Mouse (Mus musculus) lung, postnatal 0 days (tissue): ENCODE measurements around the gene Rabggtb. TPM values are rescaled to one million over a fixed set of nuclear protein-coding genes. Genes with fewer than 3 reads are reported as not detected.
A peak's percentile ranks its signal among the peaks of the same experiment; 100 is the strongest.

Experiments used
- ATAC-seq: fragments of 200-750 bp; cut with Nextera tagmentation; 2 replicates; pipeline ENCODE4 v1.8.0; 2017; ENCODE audit warnings: moderate library complexity
- DNase-seq: peaks from one replicate; pipeline ENCODE4 v3.0.0-alpha.2; 2016; ENCODE audit warnings: low spot score
- H3K27ac ChIP-seq: fragments of 300-500 bp; sonication (generic); 2 replicates; pipeline ENCODE4 v1.5.1; 2014; ENCODE audit warnings: antibody characterized with exemption, mild to moderate bottlenecking, low read length, mixed read lengths
- H3K27me3 ChIP-seq: fragments of 300-500 bp; sonication (generic); replicated peaks from 2 replicates; pipeline ENCODE4 v1.6.1; 2014; ENCODE audit warnings: low read length, mixed read lengths; ENCODE audit not compliant: insufficient read depth
- H3K36me3 ChIP-seq: fragments of 300-500 bp; sonication (generic); 2 replicates; pipeline ENCODE4 v1.6.1; 2014; ENCODE audit warnings: low read length, mixed read lengths; ENCODE audit not compliant: insufficient read depth
- H3K4me1 ChIP-seq: fragments of 300-500 bp; sonication (generic); 2 replicates; pipeline ENCODE4 v1.6.1; 2014; ENCODE audit warnings: antibody characterized with exemption, low read depth, low read length, mixed read lengths; ENCODE audit not compliant: insufficient read depth
- H3K4me2 ChIP-seq: fragments of 300-500 bp; sonication (generic); replicated peaks from 2 replicates; pipeline ENCODE4 v1.6.1; 2014; ENCODE audit warnings: low read depth, mild to moderate bottlenecking, low read length, moderate library complexity, mixed read lengths
- H3K4me3 ChIP-seq: fragments of 300-500 bp; sonication (generic); 2 replicates; pipeline ENCODE4 v1.5.1; 2014; ENCODE audit warnings: low read depth, low read length
- H3K9ac ChIP-seq: fragments of 300-500 bp; sonication (generic); replicated peaks from 2 replicates; pipeline ENCODE4 v1.6.1; 2014; ENCODE audit warnings: low read depth, mild to moderate bottlenecking
- H3K9me3 ChIP-seq: fragments of 300-500 bp; sonication (generic); 2 replicates; pipeline ENCODE4 v1.6.1; 2016; ENCODE audit warnings: low read length, mixed read lengths
- CTCF ChIP-seq: IDR thresholded peaks from 2 replicates; pipeline ENCODE4 v1.5.1; 2016; ENCODE audit warnings: antibody characterized with exemption, mild to moderate bottlenecking
- EP300 ChIP-seq: IDR thresholded peaks from 2 replicates; pipeline ENCODE4 v1.6.1; 2016; ENCODE audit warnings: antibody characterized with exemption, mild to moderate bottlenecking, control low read depth
- WGBS: fragments of 180-500 bp; shearing (Covaris S2); extraction: QIAGEN DNeasy Blood & Tissue Kit; methylation state at CpG from one replicate; pipeline ENCODE4 v1.1.7; 2014; 5-methylcytosine and 5-hydroxymethylcytosine counted together
- polyA plus RNA-seq: library from polyadenylated mRNA; unstranded; fragments of >200 nt; fragmentation: Nextera tagmentation; extraction: Ambion mirVana; gene quantifications from 2 replicates; pipeline ENCODE4 v1.2.1, GENCODE M21; 2015

Rabggtb gene
- polyA plus RNA-seq: 28.3 and 29.0 TPM in 2 replicates

DNA sequence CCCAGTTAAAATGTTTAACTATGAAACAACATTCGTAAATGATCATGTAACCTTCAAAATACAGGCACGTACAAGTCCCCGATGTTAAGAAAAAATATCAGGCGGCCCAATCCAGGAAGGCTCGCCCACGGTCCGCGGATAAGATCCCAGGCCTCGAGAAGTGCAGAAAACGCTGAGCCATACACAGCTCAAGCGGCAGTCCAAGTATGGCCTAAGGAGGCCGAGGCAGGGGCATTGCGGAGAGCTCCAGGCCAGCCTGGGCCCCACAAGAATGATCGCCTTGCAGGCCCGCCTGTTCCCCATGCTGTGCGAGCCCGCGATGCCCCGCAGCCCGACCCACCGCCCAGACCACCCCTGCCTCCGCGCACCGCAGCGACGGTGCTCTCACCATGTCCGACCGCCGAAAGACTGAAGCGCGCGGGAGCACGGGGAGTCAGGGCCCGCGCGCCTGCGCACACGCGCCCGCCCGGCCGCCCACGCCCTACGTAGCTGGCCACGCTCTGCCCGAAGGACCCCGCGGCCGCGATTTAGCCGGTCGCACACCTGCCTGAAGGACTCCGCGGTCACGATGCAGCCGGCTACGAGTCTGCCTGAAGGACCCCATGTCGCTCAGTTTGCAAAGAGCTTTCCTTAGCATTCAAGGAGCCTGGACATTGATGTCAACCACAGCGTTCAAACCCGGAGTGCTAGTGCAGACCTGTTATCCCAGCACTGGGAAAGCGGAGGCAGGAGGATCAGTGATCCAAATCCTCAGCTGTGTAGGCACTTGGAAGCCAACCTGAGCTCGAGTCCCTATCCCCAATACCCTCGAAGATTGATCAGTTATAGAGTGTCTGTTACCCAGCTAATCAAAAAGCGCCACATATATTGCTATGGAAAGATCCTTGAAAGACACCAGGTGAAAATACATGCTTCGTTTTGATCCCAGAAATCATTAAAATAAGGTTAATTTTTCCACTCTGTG, at the start of gene Rabggtb:
Rabggtb (minus strand) TSS at position 464 of the 964 bp plus-strand sequence.
- peak within 1 kb of the TSS; percentile 79 for H3K4me3 ChIP-seq
- H3K27me3 ChIP-seq: no peaks in the 10 kb centered on the region
- peaks cover 16% of the 10 kb centered on the region; the same call in 1 of the 2 replicates for H3K4me1 ChIP-seq
- peak within 1 kb of the TSS; percentile 86 for H3K27ac ChIP-seq
- ATAC-seq (peak; percentile 98), DNase-seq (peak; percentile 95)
- H3K9ac ChIP-seq: peak within 1 kb of the TSS; percentile 80
- TF ChIP-seq EP300 (peak; percentile 60), CTCF (no peak; the same call in 1 of the 2 replicates)
- peak within 1 kb of the TSS; percentile 74 for H3K4me2 ChIP-seq
- H3K9me3 ChIP-seq: no peaks in the 10 kb centered on the region
- peaks cover 21% of the 10 kb centered on the region for H3K36me3 ChIP-seq
- WGBS: 1% methylated on average over 61 of the region's 65 CpGs

DNA sequence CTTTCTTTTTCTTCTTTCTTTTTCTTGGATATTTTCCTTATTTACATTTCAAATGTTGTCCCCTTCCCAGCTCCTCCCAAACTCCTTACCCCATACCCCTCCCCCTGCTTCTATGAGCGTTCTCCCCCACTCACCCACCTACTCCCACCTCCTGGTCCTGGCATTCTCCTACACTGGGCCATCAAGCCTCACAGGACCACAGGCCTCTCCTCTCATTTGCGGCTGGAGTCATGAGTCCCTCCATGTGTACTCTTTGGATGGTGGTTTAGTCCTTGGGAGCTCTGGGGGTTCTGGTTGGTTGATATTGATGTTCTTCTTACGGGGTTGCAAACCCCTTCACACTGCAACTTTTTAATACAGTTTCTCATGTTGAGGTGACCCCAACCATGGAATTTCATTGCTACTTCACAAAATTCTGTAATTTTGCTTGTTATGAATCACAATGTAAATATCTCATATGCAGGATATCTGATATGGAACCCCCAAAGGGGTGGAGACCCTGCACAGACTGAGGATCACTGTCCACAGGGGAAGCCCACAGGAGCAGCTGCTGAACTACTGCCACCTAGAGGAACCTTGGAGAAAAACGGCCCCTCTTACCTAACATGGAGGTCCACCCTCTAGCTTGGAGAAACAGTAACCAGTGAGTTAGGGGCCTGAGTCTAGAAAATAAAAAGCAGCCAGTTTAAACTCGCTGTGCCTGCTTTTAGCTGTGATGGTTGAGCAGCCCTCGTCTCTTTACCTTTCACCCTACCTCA, 49.0 kb upstream of the Rabggtb start:
- Histone ChIP-seq H3K4me3 (no peak overlapping the region), H3K27me3 (no peaks in the 10 kb centered on the region), H3K27ac (no peak overlapping the region), H3K4me1 (no peaks in the 10 kb centered on the region), H3K9me3 (no peaks in the 10 kb centered on the region), H3K36me3 (no peaks in the 10 kb centered on the region), H3K9ac (no peak overlapping the region), H3K4me2 (no peak overlapping the region)
- ATAC-seq (no peak), DNase-seq (peak; percentile 45)
- TF ChIP-seq CTCF (peak; percentile 67), EP300 (no peak)
- 59% methylated on average over 6 of the region's 6 CpGs for WGBS

DNA sequence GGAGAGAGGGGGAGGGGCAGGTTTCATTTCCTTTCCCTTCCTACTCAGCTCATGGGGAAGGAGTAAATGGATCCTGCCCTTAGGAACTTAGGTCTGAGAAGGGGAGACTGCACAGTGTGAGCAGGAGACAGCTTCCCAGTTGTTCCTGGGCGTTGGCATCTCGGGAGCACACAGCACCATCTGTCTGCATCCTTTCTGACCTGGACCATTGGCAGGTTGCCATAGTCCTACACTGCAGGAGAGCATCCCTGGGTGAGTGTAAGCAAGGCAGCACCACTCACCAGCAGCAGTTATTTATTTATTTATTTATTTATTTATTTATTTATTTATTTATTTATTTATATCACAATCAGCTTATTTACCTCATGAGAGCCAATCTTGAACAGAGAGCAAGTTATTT, 48.1 kb upstream of the Rabggtb start:
- 58% methylated on average over 2 of the region's 2 CpGs for WGBS
- no peaks in the 10 kb centered on the region for H3K4me1 ChIP-seq
- H3K9ac ChIP-seq: no peak overlapping the region
- H3K4me3 ChIP-seq: no peak overlapping the region
- no peak for TF ChIP-seq EP300
- no peak for TF ChIP-seq CTCF
- no peak overlapping the region for H3K4me2 ChIP-seq
- DNase-seq (no peak), ATAC-seq (no peak)
- H3K9me3 ChIP-seq: no peaks in the 10 kb centered on the region
- H3K36me3 ChIP-seq: no peaks in the 10 kb centered on the region
- H3K27ac ChIP-seq: no peak overlapping the region
- H3K27me3 ChIP-seq: no peaks in the 10 kb centered on the region

DNA sequence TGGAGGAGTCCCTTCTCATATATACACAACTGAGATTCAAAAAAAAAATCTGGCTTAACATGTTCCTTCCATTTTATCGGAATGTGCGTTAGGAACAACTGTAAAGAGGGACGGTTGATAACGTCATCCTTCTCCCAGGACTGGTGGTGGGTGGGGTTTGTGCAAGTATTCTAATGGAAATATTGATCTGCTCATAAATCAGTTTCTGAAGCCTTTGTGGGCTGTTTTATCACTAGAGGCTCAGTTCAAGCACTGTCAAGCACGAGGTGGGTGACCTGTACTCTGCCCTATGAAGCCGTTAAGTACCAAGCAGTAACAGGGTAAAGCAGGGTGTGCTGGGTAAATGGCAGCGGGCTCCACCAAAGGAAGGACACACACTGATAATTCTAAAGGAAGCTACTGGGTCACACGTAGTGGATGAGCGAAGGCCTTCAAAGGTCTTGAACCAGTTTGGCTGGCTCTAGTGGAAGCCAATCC, 47.0 kb upstream of the Rabggtb start:
- H3K9me3 ChIP-seq: no peaks in the 10 kb centered on the region
- DNase-seq: no peak
- H3K4me3 ChIP-seq: no peak overlapping the region
- no peak overlapping the region for H3K9ac ChIP-seq
- WGBS: 70% methylated on average over 9 of the region's 9 CpGs
- TF ChIP-seq CTCF (no peak), EP300 (no peak)
- no peak for ATAC-seq
- H3K27me3 ChIP-seq: no peaks in the 10 kb centered on the region
- no peak overlapping the region for H3K4me2 ChIP-seq
- H3K36me3 ChIP-seq: no peaks in the 10 kb centered on the region
- no peak overlapping the region for H3K27ac ChIP-seq
- no peaks in the 10 kb centered on the region for H3K4me1 ChIP-seq

DNA sequence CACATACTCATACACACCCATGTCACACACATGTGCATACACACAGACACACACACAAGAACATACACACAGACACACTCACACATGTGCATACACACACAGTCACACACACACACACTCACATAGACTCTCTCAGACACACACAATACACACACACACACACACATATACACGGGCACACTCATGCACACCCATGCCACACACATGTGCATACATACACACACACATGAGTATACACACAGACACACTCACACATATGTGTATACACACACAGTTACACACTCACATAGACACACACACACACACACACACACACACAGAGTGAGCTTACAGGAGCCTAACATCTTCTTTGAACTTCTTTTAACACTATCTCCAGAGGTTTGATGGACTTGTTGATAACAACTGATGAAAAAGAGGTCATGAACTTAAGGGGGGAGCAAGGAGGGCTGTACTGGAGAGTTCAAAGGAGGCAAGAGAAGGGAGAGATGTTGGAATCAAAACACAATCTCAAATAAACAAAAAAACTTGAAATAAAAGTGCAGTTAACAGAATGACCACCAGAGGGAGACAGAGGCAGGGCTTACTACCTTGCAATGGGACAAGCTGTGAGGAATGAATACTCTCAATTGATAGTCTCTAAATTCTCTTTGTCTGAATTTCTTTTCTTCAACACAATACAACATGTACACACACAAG, 46.4 kb upstream of the Rabggtb start:
- Histone ChIP-seq H3K36me3 (no peaks in the 10 kb centered on the region), H3K27me3 (no peaks in the 10 kb centered on the region), H3K27ac (no peak overlapping the region), H3K9ac (no peak overlapping the region), H3K4me3 (no peak overlapping the region), H3K9me3 (no peaks in the 10 kb centered on the region), H3K4me2 (no peak overlapping the region), H3K4me1 (no peaks in the 10 kb centered on the region)
- WGBS: 96% methylated on average over 1 of the region's 1 CpGs
- no peak for ATAC-seq
- peak; percentile 47 for DNase-seq
- TF ChIP-seq CTCF: peak; percentile 93
- no peak for TF ChIP-seq EP300
